Mouse (Mus musculus): ENCODE measurements around the gene Cpn1.

- TF ChIP-seq CTCF (IDR thresholded peaks at IDR 0.05; ENCODE audit: low read depth): no peak
- no peak for TF ChIP-seq EP300 (optimal IDR thresholded peaks at IDR 0.05)
These were observed 42.6 kb upstream of the Cpn1 start, which contains the start of gene Cyp2c23 for GRCm38 (mm10) chr19:44028972-44029371.
